7 mouse cellular contexts compared by ENCODE assay signal in genomic region chr12:117363457-117363856, GRCm38 (mm10).
DNase-seq lines count a peak whose midpoint lies in the region; ATAC-seq and TF ChIP-seq lines count a peak whose summit lies in the region.
"Not testable (repeated sequence)": the region's sequence is repeated elsewhere in the genome, so short reads cannot be mapped to it uniquely, and the experiment has no call there.

No protein-coding gene starts in this region.

- ATAC-seq in forebrain, embryonic 11.5 days (replicated peaks; ENCODE audit: low FRiP score), result peak; percentile 55; the same call in 1 of the 2 replicates
- ATAC-seq in forebrain, postnatal 0 days, result peak; percentile 88
- ATAC-seq in hindbrain, embryonic 13.5 days (ENCODE audit: low FRiP score), result peak; percentile 70
- not testable (repeated sequence) for ATAC-seq in kidney, postnatal 0 days (replicated peaks; ENCODE audit: low FRiP score, low read depth)
- ATAC-seq in megakaryocyte-erythroid progenitor cell, adult 5-6 weeks (replicated peaks; ENCODE audit: low FRiP score, low TSS enrichment, poor library complexity, severe bottlenecking), result peak; percentile 59; the same call in 1 of the 2 replicates
- peak; percentile 71 for ATAC-seq in midbrain, embryonic 15.5 days (replicated peaks)
- ATAC-seq in neural tube, embryonic 14.5 days (ENCODE audit: low read depth), result peak; percentile 77

- not testable (repeated sequence) for H3K4me1 ChIP-seq in forebrain, embryonic 11.5 days (replicated peaks; ENCODE audit: control insufficient read depth, insufficient read depth, low read length); forebrain, postnatal 0 days (ENCODE audit: insufficient read depth); hindbrain, embryonic 13.5 days (replicated peaks); kidney, postnatal 0 days (replicated peaks; ENCODE audit: insufficient read depth, low read length); neural tube, embryonic 14.5 days (ENCODE audit: control insufficient read depth, insufficient read depth, low read length)
- peaks cover 19% of the 10 kb centered on the region for H3K4me1 ChIP-seq in midbrain, embryonic 15.5 days

- H3K27ac ChIP-seq in forebrain, embryonic 11.5 days (ENCODE audit: low read depth, low read length); forebrain, postnatal 0 days (ENCODE audit: low read depth, low read length); hindbrain, embryonic 13.5 days; kidney, postnatal 0 days; midbrain, embryonic 15.5 days; neural tube, embryonic 14.5 days (ENCODE audit: low read depth, low read length): not testable (repeated sequence)

- not testable (repeated sequence) for H3K4me3 ChIP-seq in forebrain, embryonic 11.5 days (ENCODE audit: low read depth, low read length); forebrain, postnatal 0 days (ENCODE audit: low read depth, low read length); hindbrain, embryonic 13.5 days; kidney, postnatal 0 days (replicated peaks; ENCODE audit: low read depth, low read length); midbrain, embryonic 15.5 days; neural tube, embryonic 14.5 days (ENCODE audit: low read depth, low read length)

- WGBS in forebrain, embryonic 11.5 days, result 56% methylated on average over 4 of the region's 4 CpGs
- 49% methylated on average over 3 of the region's 4 CpGs for WGBS in forebrain, postnatal 0 days
- 60% methylated on average over 3 of the region's 4 CpGs for WGBS in hindbrain, embryonic 13.5 days
- 64% methylated on average over 3 of the region's 4 CpGs for WGBS in kidney, postnatal 0 days
- 46% methylated on average over 4 of the region's 4 CpGs for WGBS in midbrain, embryonic 15.5 days
- WGBS in neural tube, embryonic 14.5 days, result 58% methylated on average over 4 of the region's 4 CpGs

- DNase-seq in forebrain, embryonic 11.5 days (ENCODE audit: low spot score); kidney, postnatal 0 days (ENCODE audit: low spot score): not testable (repeated sequence)
- peak; percentile 47 for DNase-seq in forebrain, postnatal 0 days

- peak; percentile 54 for TF ChIP-seq CTCF in forebrain, postnatal 0 days (IDR thresholded peaks at IDR 0.05; ENCODE audit: low read depth)
- peak; percentile 22; the same call in 1 of the 2 replicates for TF ChIP-seq CTCF in kidney, postnatal 0 days (IDR thresholded peaks at IDR 0.05; ENCODE audit: low read depth)

- H3K36me3 ChIP-seq in forebrain, embryonic 11.5 days (ENCODE audit: control insufficient read depth, insufficient read depth, low read length); forebrain, postnatal 0 days (ENCODE audit: insufficient read depth); hindbrain, embryonic 13.5 days; kidney, postnatal 0 days (ENCODE audit: insufficient read depth, low read length); midbrain, embryonic 15.5 days (replicated peaks); neural tube, embryonic 14.5 days (ENCODE audit: control insufficient read depth, insufficient read depth, low read length): not testable (repeated sequence)

- not testable (repeated sequence) for H3K9ac ChIP-seq in forebrain, embryonic 11.5 days (ENCODE audit: low read length); forebrain, postnatal 0 days; hindbrain, embryonic 13.5 days; kidney, postnatal 0 days (ENCODE audit: low read depth, low read length); midbrain, embryonic 15.5 days; neural tube, embryonic 14.5 days (replicated peaks; ENCODE audit: low read depth, low read length)

- not testable (repeated sequence) for H3K4me2 ChIP-seq in forebrain, embryonic 11.5 days (ENCODE audit: low read depth, low read length, severe bottlenecking); forebrain, postnatal 0 days (ENCODE audit: low read depth); hindbrain, embryonic 13.5 days; kidney, postnatal 0 days (ENCODE audit: low read length); midbrain, embryonic 15.5 days; neural tube, embryonic 14.5 days (ENCODE audit: low read depth, low read length)

- H3K9me3 ChIP-seq in forebrain, embryonic 11.5 days (ENCODE audit: control insufficient read depth, low read length); forebrain, postnatal 0 days (ENCODE audit: low read length); hindbrain, embryonic 13.5 days; kidney, postnatal 0 days (replicated peaks; ENCODE audit: low read length); midbrain, embryonic 15.5 days; neural tube, embryonic 14.5 days (ENCODE audit: control insufficient read depth, low read length): not testable (repeated sequence)

- not testable (repeated sequence) for H3K27me3 ChIP-seq in forebrain, embryonic 11.5 days (ENCODE audit: control insufficient read depth, insufficient read depth, low read length); forebrain, postnatal 0 days (ENCODE audit: insufficient read depth, low read length); hindbrain, embryonic 13.5 days; kidney, postnatal 0 days (ENCODE audit: insufficient read depth, low read length); midbrain, embryonic 15.5 days (replicated peaks); neural tube, embryonic 14.5 days (ENCODE audit: control insufficient read depth, insufficient read depth, low read length)
